Mouse (Mus musculus): ENCODE data around the gene Pcca.

GRCm38 (mm10) chr14:122691555-122691954, 157.4 kb downstream of the Pcca start:
- TF ChIP-seq CTCF (IDR thresholded peaks at IDR 0.05) (no peak), POLR2A (IDR thresholded peaks at IDR 0.05; ENCODE audit: insufficient read depth, low read depth, low read length) (no peak)
